8 mouse cellular contexts compared by ENCODE assay signal in genomic region chr17:14206062-14206461, GRCm38 (mm10). TPM values are rescaled to one million over a fixed set of nuclear protein-coding genes. Genes with fewer than 3 reads are reported as not detected.
DNase-seq lines count a peak whose midpoint lies in the region; ATAC-seq and TF ChIP-seq lines count a peak whose summit lies in the region.

No protein-coding gene starts in this region.

- WGBS in kidney, adult 2 months = 32% methylated on average over 3 of the region's 3 CpGs
- WGBS in limb, embryonic 12.5 days = 34% methylated on average over 3 of the region's 3 CpGs
- 32% methylated on average over 3 of the region's 3 CpGs for WGBS in midbrain, embryonic 16.5 days

- H3K4me3 ChIP-seq in kidney, adult 2 months (ENCODE audit: insufficient read depth, low read depth, low read length) = no peak overlapping the region
- H3K4me3 ChIP-seq in limb, embryonic 12.5 days (replicated peaks) = no peak overlapping the region
- H3K4me3 ChIP-seq in midbrain, embryonic 16.5 days (ENCODE audit: low read depth, low read length) = no peak overlapping the region

- H3K4me2 ChIP-seq in limb, embryonic 12.5 days = no peak overlapping the region
- no peak overlapping the region for H3K4me2 ChIP-seq in midbrain, embryonic 16.5 days (ENCODE audit: low read length)

- no peak overlapping the region for H3K27ac ChIP-seq in kidney, adult 2 months (ENCODE audit: insufficient read depth, low read depth, low read length)
- H3K27ac ChIP-seq in limb, embryonic 12.5 days = no peak overlapping the region
- H3K27ac ChIP-seq in midbrain, embryonic 16.5 days (ENCODE audit: low read length) = no peak overlapping the region

- TF ChIP-seq CTCF in kidney, adult 2 months (conservative IDR thresholded peaks at IDR 0.05; ENCODE audit: insufficient read depth, insufficient read length, low read depth, low read length) = peak; percentile 98

- peak; percentile 45 for DNase-seq in ovary, postnatal 10 days (ENCODE audit: low spot score)
- no peak for DNase-seq in ovary, adult 18-20 months (ENCODE audit: low spot score)
- peak; percentile 44 for DNase-seq in cerebellum, adult 8-10 months
- peak; percentile 77 for DNase-seq in kidney, adult 2 months
- peak; percentile 39 to 51 for DNase-seq in thymus, postnatal 36 days

- no peaks in the 10 kb centered on the region for H3K27me3 ChIP-seq in kidney, adult 2 months (replicated peaks; ENCODE audit: control insufficient read depth, insufficient read depth, low read length)
- H3K27me3 ChIP-seq in limb, embryonic 12.5 days = peaks cover 67% of the 10 kb centered on the region
- peaks cover 22% of the 10 kb centered on the region for H3K27me3 ChIP-seq in midbrain, embryonic 16.5 days (ENCODE audit: control insufficient read depth, insufficient read depth, low read depth, low read length)

- no peaks in the 10 kb centered on the region for H3K36me3 ChIP-seq in kidney, adult 2 months (ENCODE audit: control insufficient read depth, insufficient read depth, low read length)
- no peaks in the 10 kb centered on the region for H3K36me3 ChIP-seq in limb, embryonic 12.5 days
- no peaks in the 10 kb centered on the region for H3K36me3 ChIP-seq in midbrain, embryonic 16.5 days (ENCODE audit: control insufficient read depth, insufficient read depth, low read length)

- H3K9ac ChIP-seq in limb, embryonic 12.5 days (replicated peaks) = no peak overlapping the region
- H3K9ac ChIP-seq in midbrain, embryonic 16.5 days (ENCODE audit: low read depth, low read length) = no peak overlapping the region

- ATAC-seq in frontal cortex, adult (ENCODE audit: low TSS enrichment) = peak; percentile 26
- ATAC-seq in limb, embryonic 12.5 days (ENCODE audit: insufficient number of reproducible peaks, insufficient read depth, low FRiP score, low TSS enrichment, low read depth) = 0 out of 2 replicates have a peak, but pooled peaks have one; percentile 21
- ATAC-seq in midbrain, embryonic 16.5 days = peak; percentile 15

- H3K9me3 ChIP-seq in limb, embryonic 12.5 days = no peaks in the 10 kb centered on the region
- H3K9me3 ChIP-seq in midbrain, embryonic 16.5 days (replicated peaks; ENCODE audit: control insufficient read depth, low read length, poor library complexity, severe bottlenecking) = no peaks in the 10 kb centered on the region

- peaks cover 2% of the 10 kb centered on the region; the same call in 1 of the 2 replicates for H3K4me1 ChIP-seq in kidney, adult 2 months (ENCODE audit: control insufficient read depth, insufficient read depth, low read length)
- peaks cover 23% of the 10 kb centered on the region for H3K4me1 ChIP-seq in limb, embryonic 12.5 days (replicated peaks)
- H3K4me1 ChIP-seq in midbrain, embryonic 16.5 days (ENCODE audit: control insufficient read depth, insufficient read depth, low read length) = peaks cover 19% of the 10 kb centered on the region; the same call in 1 of the 2 replicates

- TF ChIP-seq POLR2A in kidney, adult 2 months (IDR thresholded peaks at IDR 0.05; ENCODE audit: low read depth, low read length) = no peak

RNA-seq across cellular contexts. Expression of gene Dact2, which starts 2.0 kb away (rescaled TPM):
- polyA plus RNA-seq in kidney, adult 2 months (2012; rRNA removed) = 23.3 and 24.2 TPM in 2 replicates
- 0.92 and 1.1 TPM in 2 replicates for polyA plus RNA-seq in limb, embryonic 12.5 days (2016; fragmentation: Nextera tagmentation; extraction: Ambion mirVana)
- polyA plus RNA-seq in midbrain, embryonic 16.5 days (2015; fragmentation: Nextera tagmentation; extraction: Ambion mirVana) = 2.0 and 2.1 TPM in 2 replicates
